Mouse (Mus musculus): ENCODE results near the gene Evi5. TPM values are rescaled to one million over a fixed set of nuclear protein-coding genes. Genes with fewer than 3 reads are reported as not detected.

Gene Evi5
- polyA plus RNA-seq, 2 experiments from 2014 or later: 1.1 to 2.1 TPM

GRCm38 (mm10) chr5:107801234-107801633 is 73.7 kb downstream of the Evi5 start:
- ATAC-seq: no peak

DNA sequence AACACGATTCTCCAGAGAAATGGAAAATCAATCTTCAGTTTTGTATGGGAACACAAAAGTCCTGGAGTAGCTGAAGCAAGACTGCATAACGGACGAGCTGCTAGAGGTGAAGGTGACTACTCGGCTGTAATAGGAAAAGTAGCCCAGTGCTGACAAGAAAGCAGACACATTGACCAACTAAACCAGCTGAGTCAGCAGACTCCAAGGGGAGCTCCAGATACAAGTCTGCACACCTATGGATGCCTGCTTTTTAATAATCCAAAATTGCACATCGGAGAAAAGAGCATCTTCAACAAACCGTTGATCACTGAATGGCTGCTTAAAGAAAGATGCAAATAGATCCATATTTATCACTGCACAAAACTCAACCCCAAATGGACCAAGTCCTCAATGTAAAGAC is 76.6 kb downstream of the Evi5 start:
- ATAC-seq: no peak

- ATAC-seq: peak; percentile 65
These were observed 81.0 kb downstream of the Evi5 start for GRCm38 (mm10) chr5:107793927-107794326.

DNA sequence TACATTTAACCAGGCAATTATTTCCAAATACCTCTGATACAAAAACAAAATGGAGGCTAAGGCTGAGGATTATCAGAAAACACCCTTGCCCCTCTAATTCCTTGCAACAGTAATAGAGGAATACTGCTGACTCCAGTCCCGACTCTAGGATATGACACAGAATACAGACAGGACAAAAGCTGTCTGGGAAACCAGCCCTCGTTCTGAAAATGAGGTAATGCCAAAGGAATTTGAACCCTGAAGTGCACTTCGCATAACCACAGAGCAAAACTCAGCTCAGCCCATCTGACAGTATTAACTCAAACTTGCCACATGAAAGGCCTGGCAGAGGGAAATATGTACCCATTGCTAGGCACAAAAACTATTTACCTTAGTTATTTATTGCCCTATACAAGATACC is 81.6 kb downstream of the Evi5 start:
- no peak for ATAC-seq

DNA sequence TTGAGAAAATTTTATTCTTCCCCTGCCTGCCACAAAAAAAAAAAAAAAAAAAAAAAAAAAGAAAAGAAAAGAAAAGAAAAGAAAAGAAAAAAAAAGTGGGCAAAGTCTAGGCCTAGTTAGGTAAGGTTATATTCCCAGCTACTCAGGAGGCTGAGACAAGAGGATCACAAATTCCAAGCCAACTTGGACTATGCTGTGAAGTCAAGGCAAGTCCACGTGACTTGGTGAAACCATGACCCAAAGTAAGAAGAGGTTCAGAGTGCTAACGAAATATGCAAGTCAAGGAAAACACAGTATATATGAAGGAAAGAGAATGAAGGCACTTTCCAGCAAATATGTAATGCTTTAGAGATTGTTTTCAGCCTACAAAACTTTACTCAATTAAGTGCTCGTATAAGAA is 82.4 kb downstream of the Evi5 start:
- ATAC-seq: no peak

- no peak for ATAC-seq
These were observed 82.9 kb downstream of the Evi5 start for GRCm38 (mm10) chr5:107791966-107792365.

DNA sequence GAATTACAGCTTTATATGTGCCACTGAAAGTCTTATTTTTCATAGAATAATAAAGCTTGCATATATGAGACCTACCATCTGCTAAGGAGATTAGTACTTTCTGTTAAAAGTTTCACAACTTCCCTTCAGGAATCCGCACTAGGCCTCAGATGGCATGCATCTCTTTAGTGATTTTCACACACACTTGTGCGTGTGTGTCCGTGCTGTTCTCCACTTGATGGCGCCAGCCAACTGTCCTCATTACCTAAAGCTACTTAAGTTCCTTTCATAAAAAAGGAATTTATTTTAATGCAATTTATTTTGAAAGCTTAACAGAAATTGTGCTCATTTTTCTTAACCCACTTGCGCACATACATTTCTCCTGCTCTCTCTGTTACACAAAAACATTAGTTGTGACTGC is 85.4 kb downstream of the Evi5 start:
- ATAC-seq: no peak

- peak; percentile 53 for ATAC-seq
These were observed 87.0 kb downstream of the Evi5 start for GRCm38 (mm10) chr5:107787682-107788443.

- ATAC-seq: peak; percentile 40
These were observed 92.5 kb downstream of the Evi5 start for GRCm38 (mm10) chr5:107782360-107782759.

DNA sequence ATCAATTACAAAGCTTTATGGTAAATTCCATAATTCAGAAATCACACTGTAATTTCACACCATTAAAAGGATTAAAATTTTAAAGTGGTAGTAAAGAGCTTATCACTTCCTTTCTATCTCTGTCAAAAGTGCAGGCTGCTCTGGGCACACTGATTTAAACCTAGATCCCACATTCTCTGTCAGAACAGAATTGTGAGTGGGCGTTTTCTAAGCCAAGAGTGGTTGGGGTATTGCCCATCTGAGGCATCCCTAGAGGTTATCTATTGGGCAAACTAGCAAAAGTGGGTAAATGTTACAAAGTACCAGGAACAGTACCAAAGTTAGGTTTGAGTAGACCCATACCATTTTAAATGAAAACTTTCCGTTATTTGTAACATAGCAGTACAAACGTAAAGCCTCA is 96.1 kb downstream of the Evi5 start:
- ATAC-seq: peak; percentile 66

DNA sequence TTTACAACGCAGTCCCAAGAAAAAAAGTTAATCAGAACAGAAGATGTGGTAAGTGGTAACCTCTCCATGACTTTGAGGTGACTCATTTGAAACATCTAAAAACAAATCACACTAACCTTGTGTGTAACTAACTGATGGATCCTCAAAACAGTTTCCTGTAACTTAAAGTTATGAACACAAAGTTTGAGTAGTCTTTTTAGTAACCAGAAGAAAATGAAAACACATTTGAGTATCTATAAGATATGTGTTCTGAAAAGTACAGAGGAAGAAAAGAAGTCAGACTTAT is 97.4 kb downstream of the Evi5 start:
- ATAC-seq: peak; percentile 12

DNA sequence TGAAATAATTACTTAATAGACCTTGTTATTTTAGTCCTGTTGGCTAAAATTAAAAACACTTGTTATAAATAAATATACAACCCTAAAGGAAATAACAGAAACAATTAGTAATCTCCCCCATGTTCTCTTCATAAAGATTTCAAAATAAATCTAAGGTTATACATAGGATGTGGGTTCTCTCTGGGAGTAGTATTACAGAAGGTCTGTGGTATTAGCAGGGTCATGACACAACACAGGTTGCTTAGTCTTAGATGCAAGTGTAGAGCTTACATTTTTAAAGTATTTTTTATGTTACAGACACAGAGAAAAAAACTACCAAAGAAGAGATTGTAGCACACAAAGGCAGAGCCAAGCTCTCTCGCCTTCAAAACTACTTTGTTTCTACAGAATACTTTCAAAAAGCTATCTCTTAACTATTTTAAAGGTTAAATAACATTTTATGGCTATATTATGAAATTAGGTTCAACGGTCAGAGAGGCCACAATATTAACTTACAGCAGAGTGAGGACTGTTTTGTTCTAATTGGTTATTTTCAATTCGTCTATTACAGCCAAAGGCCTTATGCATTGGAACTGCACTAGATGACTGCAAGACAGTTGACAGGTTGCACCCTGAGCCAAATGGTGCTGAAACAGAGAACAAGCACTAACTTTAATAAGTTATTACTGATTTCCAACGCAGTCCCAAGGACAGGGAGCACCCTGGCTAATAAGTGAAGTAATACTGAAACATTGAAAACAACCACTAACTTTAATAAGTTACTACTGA is 97.9 kb downstream of the Evi5 start:
- peak; percentile 51 for ATAC-seq

DNA sequence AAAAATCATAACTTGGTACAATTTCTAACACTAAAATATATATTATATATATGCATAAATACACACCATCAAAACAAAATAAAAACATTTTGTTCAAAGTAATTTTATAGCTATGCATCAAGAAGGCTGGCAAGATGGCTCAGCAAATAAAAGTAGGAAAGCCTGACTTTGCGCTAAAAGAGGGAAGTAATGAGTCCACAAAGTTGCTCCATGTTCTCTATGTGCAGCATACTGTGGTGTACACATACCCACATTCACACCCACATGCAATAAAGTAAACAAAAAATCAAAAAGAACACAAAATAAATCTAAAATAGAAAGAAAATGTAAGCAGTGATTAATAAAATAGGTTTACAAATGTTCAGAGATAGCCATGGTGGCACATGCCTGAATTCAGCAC is 99.0 kb downstream of the Evi5 start:
- no peak for ATAC-seq

DNA sequence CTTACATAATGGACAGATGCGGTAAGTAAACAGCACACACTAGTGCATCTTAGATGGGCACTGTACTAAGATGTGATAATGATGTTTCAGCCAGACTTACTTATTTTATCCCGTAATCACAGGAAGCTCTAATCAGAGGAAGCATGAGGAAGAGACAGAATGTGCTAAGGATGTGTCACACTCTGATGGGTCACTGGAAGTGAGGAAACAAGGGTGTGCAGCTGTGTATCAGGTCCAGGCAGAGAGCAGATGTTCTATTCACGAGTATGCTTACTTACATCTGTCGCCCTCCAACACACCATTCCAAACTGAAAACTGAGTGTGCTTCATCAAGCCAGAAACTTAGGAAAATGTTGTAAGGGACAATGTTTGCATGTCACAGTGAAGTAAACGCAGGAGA is 102.9 kb downstream of the Evi5 start:
- ATAC-seq: no peak

DNA sequence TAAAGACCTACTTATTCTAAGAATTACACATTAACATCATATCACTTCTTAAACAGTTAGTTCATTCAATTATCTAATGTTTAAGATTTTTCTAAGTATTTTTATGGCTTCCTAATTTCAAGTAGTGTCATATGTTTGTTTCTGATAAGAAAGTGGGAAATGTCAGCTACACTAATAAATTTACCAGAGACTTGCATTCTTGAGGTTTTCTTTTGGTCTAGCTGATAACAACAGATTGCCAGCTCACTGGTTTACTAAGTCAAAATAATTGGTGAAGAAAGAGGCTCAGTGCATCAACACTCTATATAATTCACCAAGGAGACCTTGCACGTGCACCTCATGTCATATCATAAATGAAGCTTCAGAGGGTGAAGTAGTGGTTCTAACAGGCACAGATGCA is 106.7 kb downstream of the Evi5 start:
- no peak for ATAC-seq

GRCm38 (mm10) chr5:107765946-107766345 is 109.0 kb downstream of the Evi5 start:
- ATAC-seq: no peak

- no peak for ATAC-seq
These were observed 110.4 kb downstream of the Evi5 start for GRCm38 (mm10) chr5:107764486-107764885.

GRCm38 (mm10) chr5:107763674-107764073 is 111.2 kb downstream of the Evi5 start:
- no peak for ATAC-seq

DNA sequence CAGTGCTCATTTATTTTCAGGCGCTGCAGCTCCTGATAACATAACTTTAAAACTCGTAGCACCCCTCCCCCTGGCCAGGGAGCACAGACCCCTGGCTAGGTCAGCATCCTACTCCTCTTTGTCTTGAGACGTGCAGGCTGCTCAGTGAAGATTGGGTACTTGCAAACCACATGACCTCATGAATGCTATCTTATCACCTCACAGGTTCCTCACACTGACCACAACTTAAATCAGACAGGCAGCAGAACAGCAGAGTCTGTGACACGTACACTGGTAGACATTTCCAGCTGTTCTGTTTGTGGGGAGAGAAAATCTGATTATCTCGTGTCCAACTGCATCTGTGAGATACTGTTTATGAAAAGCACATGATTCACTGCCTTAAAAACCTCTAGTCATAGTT is 115.8 kb downstream of the Evi5 start:
- no peak for ATAC-seq

GRCm38 (mm10) chr5:107756072-107756471 is 118.8 kb downstream of the Evi5 start:
- ATAC-seq: peak; percentile 56

DNA sequence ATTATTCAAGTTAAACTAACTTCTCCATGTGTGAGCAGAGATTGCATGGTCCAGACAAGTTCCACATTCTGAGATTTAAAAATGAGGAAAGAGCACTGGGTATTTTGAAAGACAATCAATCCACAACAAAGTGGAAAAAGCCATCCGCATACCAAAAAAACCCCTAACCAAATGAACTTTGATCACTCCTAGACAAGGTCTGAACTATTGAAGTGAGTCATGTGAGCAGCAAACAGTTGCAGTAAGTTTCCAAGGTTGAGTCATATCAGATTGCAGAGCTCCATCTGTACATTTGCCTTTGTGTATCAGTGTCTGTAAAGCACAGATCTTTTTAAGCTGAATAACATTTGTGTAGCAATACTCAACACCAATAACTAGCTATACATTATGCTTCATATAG is 120.2 kb downstream of the Evi5 start:
- peak; percentile 84 for ATAC-seq

DNA sequence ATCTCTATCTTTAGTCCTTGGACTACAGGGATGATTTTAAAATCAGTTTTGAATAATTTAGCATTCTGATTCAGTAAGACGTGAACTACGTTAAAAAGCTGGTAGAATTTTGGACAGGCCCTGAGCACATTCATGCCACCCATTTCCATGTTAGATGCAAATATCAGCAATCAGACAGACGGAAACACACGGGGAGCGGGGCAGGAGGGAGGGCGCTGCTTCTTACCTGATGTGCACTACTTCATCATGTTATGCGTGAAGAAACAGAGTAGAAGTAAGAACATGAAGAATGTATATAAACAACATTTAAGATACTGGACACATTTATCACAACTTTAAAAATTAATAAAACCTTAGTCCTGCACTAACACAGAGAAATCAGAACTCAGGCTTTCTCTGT is 121.3 kb downstream of the Evi5 start:
- no peak for ATAC-seq

DNA sequence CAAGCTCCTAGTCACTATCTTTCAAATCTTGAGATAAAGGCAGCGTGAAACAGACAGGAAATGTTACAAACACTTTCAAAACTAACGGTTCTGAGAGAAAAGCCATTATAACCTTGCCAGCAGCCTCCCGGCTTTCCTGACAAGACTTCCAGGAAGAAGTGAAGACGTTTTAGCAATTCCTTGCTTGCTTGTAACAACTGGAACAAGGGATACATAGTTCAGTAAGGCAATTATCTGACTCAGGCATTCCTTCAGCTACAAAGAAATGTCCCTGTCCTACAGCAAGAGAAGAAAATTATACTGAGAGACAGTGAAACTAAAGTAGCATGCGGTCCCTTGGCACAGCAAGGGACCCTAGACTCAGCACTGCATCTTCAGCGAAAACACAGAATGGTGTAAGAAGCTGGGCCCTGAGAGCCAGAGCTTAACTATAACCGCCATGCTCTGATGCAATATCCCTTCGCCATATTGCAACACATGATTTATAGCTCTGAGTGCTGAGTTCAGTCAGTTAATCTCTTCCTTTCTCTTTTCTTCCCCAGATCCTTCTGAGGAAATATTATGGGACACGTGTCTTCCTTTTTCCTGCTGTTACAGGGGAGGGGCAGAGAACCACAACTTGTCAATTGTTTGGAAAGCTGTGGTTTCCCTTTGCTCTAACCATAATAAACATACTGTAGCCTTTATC is 125.5 kb downstream of the Evi5 start:
- peak; percentile 46 for ATAC-seq

DNA sequence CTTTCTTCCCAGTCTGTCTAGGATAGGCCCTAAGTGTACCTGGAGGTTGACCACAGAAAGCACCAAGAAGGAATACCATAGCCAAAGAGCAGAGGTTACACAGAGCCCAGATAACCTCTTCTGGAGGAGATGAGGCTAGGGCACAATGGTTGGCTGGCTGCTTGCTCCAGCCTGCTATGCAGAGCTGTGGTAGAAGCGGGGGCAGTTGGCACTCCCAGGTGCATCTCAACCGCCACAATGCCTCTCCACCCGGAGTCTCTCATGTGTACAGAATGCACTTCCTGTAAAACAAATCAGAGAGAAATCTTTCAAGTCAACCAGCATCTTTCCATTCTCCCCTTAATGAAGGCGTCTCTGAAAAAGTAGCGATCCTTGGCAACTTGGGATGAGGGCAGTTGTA is 135.9 kb downstream of the Evi5 start:
- ATAC-seq: no peak

Data from CD4-positive, CD25-positive, alpha-beta regulatory T cell, adult 4 months (primary cell).